Mouse (Mus musculus) right cerebral cortex, postnatal 4 days (tissue): ENCODE results near the gene Fopnl.

Source experiments
- DNase-seq: peaks from one replicate; pipeline ENCODE4 v3.0.0-alpha.2; 2022

Gene Fopnl

DNA sequence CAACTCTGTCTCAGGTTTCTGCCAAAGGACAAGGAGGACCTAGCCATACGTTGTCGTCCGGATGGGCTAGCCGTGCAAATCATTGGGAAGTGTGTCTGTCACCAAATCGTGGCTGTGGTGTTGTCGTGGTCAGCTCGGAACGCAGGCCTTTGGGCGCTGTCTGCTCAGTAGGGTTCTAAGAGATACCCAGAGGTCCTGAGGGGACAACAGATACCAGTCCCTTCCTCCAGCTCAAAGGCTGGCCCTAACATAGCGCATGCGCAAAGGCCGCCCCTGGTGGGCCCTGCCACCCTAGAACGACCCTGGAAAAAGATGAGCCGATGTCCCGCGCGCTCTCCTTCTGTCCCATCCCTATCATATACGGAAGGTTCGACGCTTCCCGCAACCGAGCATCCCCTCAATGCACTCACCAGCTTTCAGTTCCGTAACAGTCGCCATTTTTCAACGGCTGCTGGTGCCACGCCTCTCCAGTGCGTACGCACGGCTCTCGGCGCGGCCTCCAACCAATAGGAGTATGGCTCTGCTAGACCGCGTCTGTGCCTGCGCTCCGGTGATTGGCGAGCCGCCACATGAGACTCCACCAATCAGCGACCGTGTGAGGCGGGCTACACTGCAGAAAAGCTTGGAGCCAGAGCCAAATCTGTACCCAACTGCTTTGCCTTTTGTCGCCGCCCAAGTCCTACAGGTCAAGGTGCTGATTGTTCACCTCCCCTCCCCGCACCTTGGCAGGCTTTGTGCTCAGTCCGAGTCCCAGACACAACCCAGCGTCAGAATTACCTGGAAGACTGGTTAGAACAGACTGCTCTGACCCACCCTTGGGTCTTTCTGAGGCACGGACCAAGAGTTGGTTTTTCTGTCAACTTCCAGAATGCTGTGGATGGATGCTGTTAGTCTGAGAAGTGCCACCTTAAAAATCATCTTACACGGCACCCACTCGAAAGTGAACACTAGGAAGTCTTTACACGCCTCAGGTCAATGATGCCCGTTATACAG lies at the start of gene Fopnl:
Fopnl (minus strand) TSS at position 522 of the 993 bp plus-strand sequence.
- DNase-seq, result peak; percentile 99

DNA sequence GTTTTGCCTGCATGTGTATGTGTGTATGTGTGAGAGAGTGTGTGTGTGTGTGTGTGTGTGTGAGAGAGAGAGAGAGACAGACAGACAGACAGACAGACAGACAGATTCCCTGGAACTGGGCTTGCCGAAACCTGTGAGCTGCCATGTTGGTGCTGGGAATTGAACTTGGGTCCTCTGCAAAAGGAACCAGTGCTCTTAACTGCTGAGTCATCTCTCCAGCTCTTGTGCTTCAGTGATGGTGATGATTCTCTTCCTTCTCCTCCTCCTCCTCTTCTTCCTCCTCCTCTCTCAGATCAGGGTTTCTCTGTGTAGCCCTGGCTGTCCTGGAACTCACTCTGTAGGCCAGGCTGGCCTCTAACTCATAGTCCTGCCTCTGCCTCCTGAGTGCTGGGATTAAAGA lies 48.8 kb upstream of the Fopnl start:
- no peak for DNase-seq

DNA sequence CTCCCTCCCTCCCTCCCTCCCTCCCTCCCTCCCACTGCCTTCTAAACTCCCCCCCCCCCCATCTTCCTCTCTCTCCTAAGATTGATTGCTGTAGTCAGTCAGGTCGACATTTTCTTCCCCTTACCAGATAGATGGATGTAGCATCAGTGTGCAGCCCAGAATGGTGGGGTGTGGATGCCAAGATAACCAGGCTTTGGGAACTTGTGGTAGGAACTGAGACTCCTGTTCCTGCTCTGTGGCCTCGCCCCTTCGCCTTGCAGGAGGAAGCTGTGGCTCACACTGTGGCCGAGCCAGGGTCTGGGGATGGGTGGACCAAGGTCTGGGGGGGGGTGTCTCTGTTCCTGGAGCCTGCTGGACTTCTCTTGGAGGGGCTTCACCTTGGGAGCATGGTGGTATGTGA lies 48.3 kb upstream of the Fopnl start:
- DNase-seq, result no peak

DNA sequence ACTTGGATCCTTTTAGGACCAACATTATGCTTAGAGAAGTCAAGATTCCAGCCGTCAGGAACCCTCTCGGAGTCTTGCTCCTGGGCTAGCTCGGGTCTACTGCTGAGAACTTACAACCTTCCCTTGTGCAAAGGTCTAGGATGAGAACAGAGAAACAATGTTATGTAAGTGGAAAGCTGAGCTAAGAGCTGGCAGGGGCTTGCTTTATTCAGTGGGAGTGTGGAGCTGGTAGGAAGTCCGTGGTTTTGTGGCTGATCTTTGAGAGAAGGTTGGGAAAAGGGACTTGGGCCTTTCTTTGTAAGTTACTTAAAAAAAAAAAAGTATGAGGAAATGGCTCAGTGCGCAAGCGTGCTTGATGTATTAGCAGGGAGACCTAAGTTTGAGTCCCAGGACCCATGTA lies 46.9 kb upstream of the Fopnl start:
- DNase-seq, result no peak

GRCm38 (mm10) chr16:14363496-14363895 lies 46.3 kb upstream of the Fopnl start:
- no peak for DNase-seq

DNA sequence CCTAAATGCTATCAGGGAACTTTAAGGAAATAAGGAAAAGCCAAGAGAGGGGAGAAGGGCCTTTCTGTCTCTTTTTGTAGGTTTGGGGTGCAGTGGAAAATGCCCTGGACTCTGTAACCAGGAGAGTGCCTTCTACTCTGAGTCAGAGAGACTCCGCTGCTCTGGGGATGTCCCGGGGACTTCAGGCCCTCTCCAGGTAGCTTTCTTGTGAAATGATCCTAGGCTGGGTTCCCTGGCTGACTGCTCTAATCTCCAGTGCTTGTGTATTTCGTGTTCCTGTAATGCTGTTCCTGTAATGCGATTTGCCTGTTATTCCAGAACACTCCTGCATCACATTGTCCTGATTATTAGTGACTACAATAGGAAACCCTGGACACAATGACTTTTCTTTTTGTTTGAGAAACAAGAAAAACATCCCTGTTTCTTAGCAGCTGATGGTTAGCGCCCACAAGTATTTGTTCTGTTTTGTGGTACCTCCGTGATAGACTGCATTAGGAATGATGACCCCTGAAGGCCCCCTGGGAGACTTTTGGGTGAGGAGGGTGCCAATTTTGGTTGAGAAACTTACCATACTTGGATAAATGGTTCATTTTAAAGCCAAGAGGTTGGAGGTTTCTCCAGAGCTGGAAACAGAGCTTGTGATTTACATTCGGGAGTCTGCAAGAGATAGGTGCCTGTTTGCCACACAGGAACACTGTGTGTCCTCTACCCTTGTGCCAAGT lies 45.1 kb upstream of the Fopnl start:
- no peak for DNase-seq

- peak; percentile 78 for DNase-seq
Measured at GRCm38 (mm10) chr16:14361362-14362098, 44.3 kb upstream of the Fopnl start, which contains the start of gene Abcc1. TSS of gene Abcc1 (plus strand) at chr16:14361558.

GRCm38 (mm10) chr16:14360931-14361330 lies 43.7 kb upstream of the Fopnl start:
- DNase-seq, result no peak

DNA sequence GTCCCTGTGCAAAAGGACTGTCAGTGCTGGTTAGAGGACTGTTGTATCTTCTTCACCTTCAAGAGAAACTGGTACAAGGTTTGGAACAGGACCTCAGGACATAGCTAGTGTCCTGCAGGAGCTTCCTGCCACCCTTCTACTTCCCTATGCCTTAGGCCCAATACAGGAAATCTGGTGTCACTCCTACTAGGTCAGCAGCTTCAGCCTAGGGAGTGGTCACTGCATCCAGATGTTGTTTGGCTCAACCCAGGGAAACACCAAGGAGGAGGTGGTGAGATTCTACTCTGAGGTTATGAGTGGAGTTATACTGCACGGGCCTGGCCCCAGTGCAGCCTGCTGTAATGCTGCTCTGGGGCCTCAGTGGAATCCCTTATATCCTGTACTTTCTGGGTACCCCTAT lies 41.3 kb upstream of the Fopnl start:
- DNase-seq, result no peak

- no peak for DNase-seq
Measured at GRCm38 (mm10) chr16:14357859-14358258, 40.7 kb upstream of the Fopnl start.

DNA sequence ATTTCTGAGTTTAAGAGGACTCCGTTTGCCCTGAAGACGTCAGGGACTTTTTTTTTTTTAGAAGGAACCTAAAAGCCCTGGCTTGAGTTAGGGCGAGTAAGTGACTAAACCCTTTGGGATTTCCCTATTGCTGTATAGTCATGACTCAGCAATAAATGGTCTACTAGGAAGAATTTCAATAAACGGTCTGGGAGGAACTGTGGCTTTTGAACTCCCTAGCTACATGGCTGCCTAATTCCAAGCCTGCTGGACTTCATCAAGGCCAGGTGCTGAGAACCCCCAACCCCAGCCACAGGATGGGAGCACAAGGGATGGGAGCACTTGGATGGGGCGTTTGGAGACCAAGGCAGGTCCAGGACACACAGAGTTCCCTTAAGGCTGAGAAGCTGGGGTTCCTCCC lies 35.5 kb upstream of the Fopnl start:
- no peak for DNase-seq

DNA sequence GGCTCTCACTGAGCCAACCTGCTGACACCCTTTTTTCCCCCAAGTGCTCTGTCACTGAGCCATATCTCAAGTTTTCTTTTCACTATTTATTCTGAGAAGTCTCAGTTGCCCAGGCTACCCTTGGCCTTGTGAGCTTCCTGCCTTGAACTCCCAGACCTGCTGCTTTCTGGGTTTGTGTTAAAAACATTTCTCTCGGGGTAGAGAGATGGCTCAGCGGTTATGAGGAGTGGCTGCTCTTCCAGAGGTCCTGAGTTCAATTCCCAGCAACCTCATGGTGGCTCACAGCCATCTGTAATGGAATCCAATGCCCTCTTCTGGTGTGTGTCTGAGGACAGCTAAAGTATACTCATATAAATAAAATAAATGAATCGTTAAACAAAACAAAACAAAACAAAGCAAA lies 35.0 kb upstream of the Fopnl start:
- DNase-seq, result no peak

GRCm38 (mm10) chr16:14351571-14351970 lies 34.4 kb upstream of the Fopnl start:
- no peak for DNase-seq

- no peak for DNase-seq
Measured at GRCm38 (mm10) chr16:14344967-14345366, 27.8 kb upstream of the Fopnl start.

DNA sequence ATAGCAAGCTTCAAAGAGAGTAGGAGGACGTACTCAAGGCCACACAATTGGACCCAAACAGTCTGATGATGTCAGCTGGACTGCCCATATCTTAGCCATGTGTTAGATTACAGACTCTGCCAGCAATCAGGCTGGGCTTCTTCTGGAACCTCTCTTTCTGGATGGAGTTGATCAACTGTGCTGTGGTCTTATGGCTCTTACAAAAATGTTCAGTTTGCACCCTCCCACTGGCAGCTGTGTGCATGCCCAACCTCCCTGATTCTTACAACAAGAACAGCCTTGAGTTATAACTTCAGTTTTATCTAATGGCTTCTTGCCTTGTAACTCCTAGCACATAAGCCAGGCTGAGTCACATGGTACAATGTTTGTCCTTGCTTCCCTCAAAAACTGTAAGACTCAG lies 11.0 kb upstream of the Fopnl start:
- no peak for DNase-seq

DNA sequence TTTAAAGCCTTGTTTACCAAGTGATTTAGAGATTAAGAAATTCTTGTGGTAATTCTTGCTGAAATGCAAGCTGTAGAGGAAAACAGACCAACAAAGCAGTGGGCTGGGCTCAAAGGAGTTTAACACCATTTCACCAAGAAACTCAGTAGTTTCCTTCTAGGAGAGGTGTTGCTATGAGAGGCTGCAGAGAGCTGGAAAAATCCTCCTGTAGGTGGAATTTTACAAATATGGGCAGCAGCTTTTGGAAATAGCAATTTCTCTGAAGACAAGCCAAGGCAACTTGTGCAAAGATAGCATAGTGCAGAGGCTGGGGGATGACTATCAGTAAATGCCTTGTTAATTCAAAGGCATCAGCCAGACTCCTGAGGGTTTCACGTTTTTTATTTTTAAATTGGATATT lies 3.3 kb upstream of the Fopnl start:
- DNase-seq, result no peak

DNA sequence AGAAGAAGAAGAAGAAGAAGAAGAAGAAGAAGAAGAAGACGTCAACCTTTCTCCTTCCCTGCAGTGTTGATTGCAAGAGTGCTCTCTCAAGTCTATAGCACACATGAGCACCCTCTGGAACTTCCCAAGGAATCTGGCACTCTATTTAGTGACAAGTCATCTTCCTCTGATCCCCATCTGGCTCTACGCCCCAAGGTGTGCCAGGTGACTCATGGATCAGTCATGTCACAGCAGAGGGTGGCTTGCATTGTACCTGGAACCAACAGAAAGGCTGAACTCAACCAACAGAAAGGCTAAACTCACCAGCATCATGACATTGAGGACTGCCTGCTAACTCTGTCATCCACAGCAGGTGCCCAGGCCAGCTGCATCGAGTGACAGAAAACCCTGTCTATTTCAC lies 2.5 kb upstream of the Fopnl start:
- DNase-seq, result no peak

DNA sequence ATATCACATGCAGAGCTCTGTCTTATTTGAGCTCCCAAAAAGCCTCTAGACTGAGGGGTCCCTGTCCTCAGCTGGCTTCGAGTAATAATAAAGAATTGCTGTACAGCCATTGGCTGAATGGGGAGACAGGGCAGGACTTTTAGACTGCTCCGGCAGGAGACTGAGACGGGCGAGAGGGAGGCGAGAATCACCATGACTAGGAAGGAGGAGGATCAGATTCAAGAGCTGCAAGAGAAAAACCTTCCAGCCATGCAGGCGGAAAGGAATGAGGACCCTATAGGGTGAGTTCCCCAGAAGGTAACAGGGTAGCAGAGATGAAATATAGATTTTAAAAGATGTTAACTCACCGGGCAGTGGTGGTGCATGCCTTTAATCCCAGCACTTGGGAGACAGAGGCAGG lies 4.3 kb downstream of the Fopnl start:
- DNase-seq, result no peak

DNA sequence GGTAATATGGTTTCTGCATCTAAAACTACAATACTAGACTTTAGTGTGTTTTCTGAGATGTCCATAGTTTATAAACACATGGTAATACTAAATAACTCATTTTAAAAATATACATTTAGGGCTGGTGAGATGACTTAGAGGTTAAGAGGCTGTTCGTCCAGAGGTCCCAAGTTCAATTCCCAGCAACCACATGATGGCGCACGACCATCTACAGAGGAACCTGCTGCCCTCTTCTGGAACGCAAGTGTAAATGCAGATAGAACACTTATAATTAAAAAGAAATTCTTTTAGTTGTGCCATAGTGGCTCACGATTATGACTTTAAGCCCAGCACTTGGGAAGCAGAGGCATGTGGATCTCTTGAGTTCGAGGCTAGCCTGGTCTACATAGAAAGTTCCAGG lies 5.8 kb downstream of the Fopnl start:
- peak; percentile 30 for DNase-seq

- no peak for DNase-seq
Measured at GRCm38 (mm10) chr16:14309833-14310232, 7.4 kb downstream of the Fopnl start.

DNA sequence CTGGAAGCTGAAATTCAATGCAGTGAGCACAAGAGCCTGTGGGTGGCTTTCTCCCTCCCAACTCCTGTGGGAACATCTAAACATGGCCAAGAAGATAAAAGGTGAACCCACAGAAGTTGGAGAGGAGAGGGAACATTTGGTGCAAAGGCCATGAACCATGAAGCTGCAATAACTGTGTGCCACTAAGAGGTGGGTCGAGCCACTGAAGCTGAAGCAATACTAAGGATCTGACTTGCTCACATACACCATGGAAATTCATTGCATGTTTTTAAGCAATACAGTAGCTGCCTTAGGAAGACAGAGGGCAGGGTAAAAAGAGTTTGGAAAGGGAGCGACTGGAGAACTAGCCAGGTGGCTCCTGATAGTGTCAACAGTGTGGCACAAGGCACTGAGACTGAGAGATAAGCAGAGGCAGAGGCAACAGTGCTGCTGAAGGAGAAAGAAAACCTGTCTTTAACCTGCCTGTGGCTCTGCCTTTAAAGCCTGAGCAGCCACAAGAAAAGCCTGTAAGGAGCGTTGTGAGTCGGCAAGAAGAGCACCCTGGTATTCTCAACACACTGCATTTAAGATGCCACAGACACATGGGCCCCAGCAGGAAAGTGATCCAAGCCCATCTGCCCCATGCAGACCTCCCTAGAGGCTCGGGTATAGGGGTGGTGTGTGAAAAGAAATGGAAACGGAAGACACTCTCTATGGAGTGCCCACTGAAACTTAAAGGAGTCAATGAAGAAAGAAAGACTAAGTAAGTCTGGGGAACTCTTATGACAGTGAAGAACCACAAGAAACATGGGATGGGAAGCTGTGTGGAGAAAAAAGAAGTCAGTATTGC lies 8.7 kb downstream of the Fopnl start:
- DNase-seq, result no peak

GRCm38 (mm10) chr16:14307373-14307772 lies 9.8 kb downstream of the Fopnl start:
- DNase-seq, result no peak
